Mouse (Mus musculus) heart, embryonic 11.5 days (tissue): ENCODE measurements around the gene Vcp. TPM values are rescaled to one million over a fixed set of nuclear protein-coding genes. Genes with fewer than 3 reads are reported as not detected.
A peak's percentile ranks its signal among the peaks of the same experiment; 100 is the strongest.

ENCODE experiments used
- ATAC-seq: fragments of 200-750 bp; cut with Nextera tagmentation; replicated peaks from 2 replicates; pipeline ENCODE4 v1.8.0; 2017; ENCODE audit warnings: moderate library complexity; ENCODE audit not compliant: insufficient number of reproducible peaks, low FRiP score, low TSS enrichment
- H3K27ac ChIP-seq: fragments of 300-500 bp; sonication (generic); 2 replicates; pipeline ENCODE4 v1.5.1; 2014; ENCODE audit warnings: mild to moderate bottlenecking, low read depth, low read length
- H3K27me3 ChIP-seq: fragments of 300-500 bp; sonication (generic); 2 replicates; pipeline ENCODE4 v1.6.1; 2014; ENCODE audit warnings: mild to moderate bottlenecking, low read length, mixed read lengths; ENCODE audit not compliant: control insufficient read depth, insufficient read depth
- H3K36me3 ChIP-seq: fragments of 300-500 bp; sonication (generic); 2 replicates; pipeline ENCODE4 v1.6.1; 2014; ENCODE audit warnings: mild to moderate bottlenecking, low read length, moderate library complexity, mixed read lengths; ENCODE audit not compliant: control insufficient read depth, insufficient read depth
- H3K4me1 ChIP-seq: fragments of 300-500 bp; sonication (generic); 2 replicates; pipeline ENCODE4 v1.6.1; 2014; ENCODE audit warnings: low read length; ENCODE audit not compliant: control insufficient read depth, insufficient read depth
- H3K4me2 ChIP-seq: fragments of 300-500 bp; sonication (generic); 2 replicates; pipeline ENCODE4 v1.6.1; 2014; ENCODE audit warnings: mild to moderate bottlenecking, moderate library complexity
- H3K4me3 ChIP-seq: fragments of 300-500 bp; sonication (generic); 2 replicates; pipeline ENCODE4 v1.5.1; 2014; ENCODE audit warnings: low read depth, low read length
- H3K9ac ChIP-seq: fragments of 300-500 bp; sonication (generic); 2 replicates; pipeline ENCODE4 v1.6.1; 2014; ENCODE audit warnings: mild to moderate bottlenecking, low read depth, low read length, moderate library complexity
- H3K9me3 ChIP-seq: fragments of 300-500 bp; sonication (generic); replicated peaks from 2 replicates; pipeline ENCODE4 v1.6.1; 2016; ENCODE audit warnings: low read length; ENCODE audit not compliant: control insufficient read depth
- WGBS: fragments of 180-500 bp; shearing (Covaris S2); extraction: QIAGEN DNeasy Blood & Tissue Kit; methylation state at CpG from one replicate; pipeline ENCODE4 v1.1.7; 2014; ENCODE audit not compliant: insufficient replicate concordance; 5-methylcytosine and 5-hydroxymethylcytosine counted together
- polyA plus RNA-seq: library from polyadenylated mRNA; unstranded; fragments of >200 nt; fragmentation: Nextera tagmentation; extraction: Ambion mirVana; gene quantifications from 2 replicates; pipeline ENCODE4 v1.2.1, GENCODE M21; 2014

The Vcp gene
- polyA plus RNA-seq, 1 experiment from 2014 or later, result 472 TPM

DNA sequence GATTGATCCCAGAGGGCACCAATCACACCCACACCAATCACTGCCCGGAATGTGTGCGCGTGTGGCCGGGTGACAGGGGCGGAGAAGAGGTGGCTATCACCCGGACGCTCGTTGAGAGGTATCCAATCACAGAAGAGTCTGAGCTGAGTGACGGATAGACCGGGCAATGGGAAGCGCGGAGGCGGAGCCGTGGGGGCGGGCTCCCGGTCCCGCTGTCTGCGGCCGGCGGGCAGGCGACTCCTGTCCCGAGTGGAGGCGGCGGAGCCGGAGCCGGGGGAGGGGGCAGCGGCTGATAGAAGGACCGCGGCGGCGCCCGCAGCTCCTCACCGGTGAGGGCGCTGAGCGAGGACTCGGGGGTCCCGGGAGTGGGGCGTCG is 50.6 kb downstream of the Vcp start, which contains the start of gene Dnajb5:
TSS of gene Dnajb5 (plus strand) at position 139 of the 376 bp plus-strand sequence.
- peaks cover 45% of the 10 kb centered on the region for H3K4me1 ChIP-seq
- H3K36me3 ChIP-seq, result no peaks in the 10 kb centered on the region
- peak within 1 kb of the TSS; percentile 75 for H3K4me3 ChIP-seq
- peak within 1 kb of the TSS; percentile 85 for H3K4me2 ChIP-seq
- under 1% methylated on average over 39 of the region's 39 CpGs for WGBS
- no peaks in the 10 kb centered on the region for H3K9me3 ChIP-seq
- peak; percentile 88 for ATAC-seq
- peak within 1 kb of the TSS; percentile 92 for H3K27ac ChIP-seq
- peak within 1 kb of the TSS; percentile 85 for H3K9ac ChIP-seq
- H3K27me3 ChIP-seq, result peaks cover 20% of the 10 kb centered on the region

DNA sequence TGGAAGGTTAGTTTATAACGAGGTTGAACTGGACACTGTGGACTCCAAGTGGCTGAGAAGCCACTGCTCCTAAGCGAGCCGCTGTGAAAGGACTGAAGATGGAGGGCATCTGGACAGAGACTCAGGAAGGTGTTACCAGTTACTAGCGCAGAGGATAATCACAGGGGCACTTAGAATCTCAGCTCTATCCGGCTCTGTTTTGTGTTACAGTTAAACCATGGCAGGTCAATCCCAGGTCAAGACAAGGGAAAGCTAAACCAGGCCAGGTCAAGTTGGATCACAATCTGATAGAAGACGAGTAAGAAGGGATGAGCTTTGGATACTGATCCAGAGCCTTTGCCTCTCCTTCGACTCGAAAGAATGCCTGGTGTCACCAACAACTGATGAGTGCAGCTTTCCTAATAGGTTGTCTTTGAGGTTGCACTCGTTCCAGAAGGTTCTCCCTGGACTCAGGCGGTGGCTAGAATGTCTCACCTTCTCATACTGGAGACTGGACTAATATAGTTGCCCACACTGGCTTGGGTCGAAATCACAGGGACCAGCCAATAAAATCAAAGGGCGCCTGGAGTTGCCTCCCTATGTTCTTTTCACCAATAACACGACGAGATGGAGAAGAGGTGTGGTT is 51.1 kb downstream of the Vcp start:
- no peak for ATAC-seq
- Histone ChIP-seq H3K4me2 (peak overlapping the region; percentile 85), H3K4me1 (peaks cover 42% of the 10 kb centered on the region), H3K36me3 (no peaks in the 10 kb centered on the region), H3K27me3 (peaks cover 23% of the 10 kb centered on the region), H3K4me3 (peak overlapping the region; percentile 75), H3K27ac (no peak overlapping the region), H3K9me3 (no peaks in the 10 kb centered on the region), H3K9ac (peak overlapping the region; percentile 24; the same call in 1 of the 2 replicates)
- 8% methylated on average over 14 of the region's 14 CpGs for WGBS

DNA sequence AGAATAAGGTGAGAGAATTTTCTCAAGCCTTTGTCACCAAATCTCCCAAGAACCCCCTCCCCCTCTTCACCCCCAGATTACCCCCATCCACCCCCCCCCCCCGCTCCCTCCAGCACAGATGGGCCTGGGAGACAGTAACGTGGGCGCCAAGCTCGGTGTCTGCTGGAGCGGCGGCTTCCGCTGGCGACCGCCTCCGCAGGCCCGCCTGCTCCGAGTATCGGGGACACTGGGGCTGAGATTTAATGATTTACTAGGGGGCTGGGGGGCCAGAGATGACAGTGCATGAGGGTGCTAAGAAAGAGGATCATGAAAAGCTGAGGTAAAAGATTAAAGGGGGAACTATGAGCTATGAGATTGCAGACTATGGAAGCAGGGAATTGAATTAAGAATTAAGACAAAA is 51.8 kb downstream of the Vcp start:
- Histone ChIP-seq H3K36me3 (no peaks in the 10 kb centered on the region), H3K4me1 (peaks cover 36% of the 10 kb centered on the region), H3K4me2 (no peak overlapping the region; the same call in 1 of the 2 replicates), H3K27ac (no peak overlapping the region), H3K9me3 (no peaks in the 10 kb centered on the region), H3K27me3 (peaks cover 26% of the 10 kb centered on the region), H3K4me3 (no peak overlapping the region), H3K9ac (no peak overlapping the region)
- WGBS, result 35% methylated on average over 13 of the region's 13 CpGs
- no peak for ATAC-seq

DNA sequence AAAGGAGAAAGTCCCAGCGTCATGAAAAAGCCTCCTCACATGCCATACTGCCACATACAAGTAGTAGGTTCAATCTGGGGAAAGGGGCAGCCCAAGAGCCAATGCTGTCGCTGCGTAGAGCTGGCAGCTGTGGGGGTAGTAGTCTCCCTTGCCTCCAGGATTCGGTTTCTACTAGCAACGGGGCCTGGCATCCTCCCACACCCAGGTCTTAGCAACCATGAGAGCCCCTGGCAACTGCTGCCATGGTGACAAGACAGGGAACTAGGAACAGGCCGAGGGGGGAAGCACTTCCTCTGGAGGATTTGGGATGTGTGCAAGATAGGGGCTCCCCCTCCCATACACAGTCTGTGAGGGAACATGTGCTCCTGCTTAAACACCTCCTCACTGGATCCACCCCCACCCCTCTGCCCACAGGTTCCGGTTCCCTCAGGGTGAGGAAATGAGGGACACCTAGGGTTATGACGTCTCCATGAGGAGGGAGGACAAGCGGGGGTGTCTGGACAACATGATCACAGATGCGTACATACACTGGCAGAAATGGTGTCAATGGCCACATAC is 53.5 kb downstream of the Vcp start:
- Histone ChIP-seq H3K9ac (no peak overlapping the region), H3K9me3 (no peaks in the 10 kb centered on the region), H3K4me2 (no peak overlapping the region), H3K36me3 (no peaks in the 10 kb centered on the region), H3K27ac (no peak overlapping the region), H3K4me3 (no peak overlapping the region), H3K27me3 (peaks cover 33% of the 10 kb centered on the region), H3K4me1 (peaks cover 20% of the 10 kb centered on the region)
- no peak for ATAC-seq
- WGBS, result 62% methylated on average over 10 of the region's 10 CpGs

DNA sequence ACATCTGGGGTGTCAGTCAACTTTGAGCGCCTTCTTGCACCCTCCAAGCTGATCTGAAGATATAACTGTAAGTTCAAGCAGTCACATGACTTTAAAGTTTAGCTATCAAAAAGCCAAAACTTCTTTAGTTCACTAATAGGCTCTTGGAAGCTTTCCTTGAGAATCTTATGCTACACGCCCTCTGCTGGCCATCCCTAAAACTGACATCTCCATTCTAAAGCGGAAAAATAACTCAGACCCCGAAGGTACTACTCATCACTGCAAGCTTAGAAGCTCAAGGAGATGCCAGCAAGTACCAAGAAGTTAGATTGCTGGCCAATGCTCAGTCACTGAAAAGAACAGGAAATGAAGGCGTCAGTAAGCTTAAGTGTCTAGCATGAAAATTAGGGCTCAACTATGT is 54.4 kb downstream of the Vcp start:
- no peak overlapping the region for H3K27ac ChIP-seq
- H3K4me2 ChIP-seq, result no peak overlapping the region
- ATAC-seq, result no peak
- H3K9me3 ChIP-seq, result no peaks in the 10 kb centered on the region
- no peak overlapping the region for H3K4me3 ChIP-seq
- WGBS, result 6% methylated on average over 5 of the region's 5 CpGs
- peaks cover 13% of the 10 kb centered on the region for H3K4me1 ChIP-seq
- H3K9ac ChIP-seq, result no peak overlapping the region
- H3K27me3 ChIP-seq, result peaks cover 37% of the 10 kb centered on the region
- no peaks in the 10 kb centered on the region for H3K36me3 ChIP-seq

DNA sequence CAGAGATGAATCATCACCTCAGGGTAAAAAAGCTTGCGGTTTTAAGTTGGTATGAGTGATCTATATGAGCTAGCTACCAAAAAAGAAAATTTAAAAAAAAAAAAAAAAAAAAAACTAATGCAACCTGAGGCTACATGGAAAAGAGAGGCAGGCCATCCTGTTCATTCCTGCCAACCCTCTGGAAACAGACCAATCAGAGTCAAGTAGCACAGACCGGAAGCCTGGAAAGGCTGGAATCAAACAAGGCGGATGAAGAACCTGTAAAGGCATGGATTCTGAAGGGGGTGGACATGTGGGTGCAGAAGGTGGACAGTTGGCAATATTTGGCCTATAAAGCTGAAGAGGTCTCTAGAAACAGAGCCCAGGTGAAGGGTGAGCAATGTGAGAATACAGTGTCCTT is 54.9 kb downstream of the Vcp start:
- Histone ChIP-seq H3K9ac (no peak overlapping the region), H3K27me3 (peaks cover 41% of the 10 kb centered on the region), H3K9me3 (no peaks in the 10 kb centered on the region), H3K4me2 (no peak overlapping the region), H3K27ac (no peak overlapping the region), H3K4me1 (peaks cover 8% of the 10 kb centered on the region), H3K36me3 (no peaks in the 10 kb centered on the region), H3K4me3 (no peak overlapping the region)
- ATAC-seq, result no peak
- WGBS, result 83% methylated on average over 3 of the region's 3 CpGs

DNA sequence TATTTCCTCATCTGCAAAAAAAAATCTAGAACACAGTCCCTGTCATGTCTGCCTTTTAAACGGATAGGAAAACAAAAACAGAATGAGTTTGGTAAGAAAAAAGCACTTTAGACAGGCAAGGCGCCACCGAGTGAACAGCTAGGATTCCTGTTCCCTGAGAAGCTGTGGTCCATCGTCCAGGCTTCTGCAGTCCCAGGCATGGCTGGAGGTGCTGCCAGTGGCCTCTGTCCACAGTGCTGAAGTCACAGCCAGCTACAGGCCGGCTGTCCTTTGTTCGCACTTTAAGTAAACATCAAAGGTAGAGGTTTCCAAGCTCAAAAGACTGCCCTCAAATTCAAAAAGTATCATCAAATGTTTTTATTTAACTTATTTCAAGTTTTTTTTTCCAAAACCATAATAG is 55.3 kb downstream of the Vcp start:
- WGBS, result 6% methylated on average over 6 of the region's 6 CpGs
- H3K4me3 ChIP-seq, result no peak overlapping the region
- peaks cover 6% of the 10 kb centered on the region; the same call in 1 of the 2 replicates for H3K4me1 ChIP-seq
- no peaks in the 10 kb centered on the region for H3K9me3 ChIP-seq
- no peak overlapping the region for H3K27ac ChIP-seq
- H3K27me3 ChIP-seq, result peaks cover 45% of the 10 kb centered on the region
- H3K9ac ChIP-seq, result no peak overlapping the region
- H3K4me2 ChIP-seq, result no peak overlapping the region
- no peak for ATAC-seq
- no peaks in the 10 kb centered on the region for H3K36me3 ChIP-seq

DNA sequence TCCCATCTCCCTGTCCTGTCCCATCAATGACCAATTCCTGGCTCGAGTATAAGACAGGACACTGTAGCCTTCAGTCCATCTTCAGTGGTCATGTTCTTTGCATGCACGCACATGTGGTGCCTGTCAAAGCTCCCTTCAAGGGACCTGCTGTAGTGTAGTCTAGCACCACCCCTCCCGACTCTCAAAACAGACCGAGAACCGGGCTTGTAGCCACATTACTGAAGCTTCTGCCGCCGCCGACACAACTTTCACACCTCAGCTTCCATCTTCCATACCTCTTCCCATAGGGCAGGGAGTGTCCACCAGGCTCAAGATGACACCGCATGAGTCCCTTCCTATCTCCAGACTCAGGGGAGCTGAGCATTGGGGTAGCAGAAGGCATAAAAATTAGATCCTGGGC is 56.1 kb downstream of the Vcp start:
- H3K4me1 ChIP-seq, result peaks cover 5% of the 10 kb centered on the region; the same call in 1 of the 2 replicates
- H3K4me3 ChIP-seq, result no peak overlapping the region
- ATAC-seq, result no peak
- H3K9me3 ChIP-seq, result no peaks in the 10 kb centered on the region
- no peaks in the 10 kb centered on the region for H3K36me3 ChIP-seq
- WGBS, result 75% methylated on average over 9 of the region's 9 CpGs
- no peak overlapping the region for H3K9ac ChIP-seq
- H3K27ac ChIP-seq, result no peak overlapping the region
- peaks cover 45% of the 10 kb centered on the region for H3K27me3 ChIP-seq
- no peak overlapping the region for H3K4me2 ChIP-seq

DNA sequence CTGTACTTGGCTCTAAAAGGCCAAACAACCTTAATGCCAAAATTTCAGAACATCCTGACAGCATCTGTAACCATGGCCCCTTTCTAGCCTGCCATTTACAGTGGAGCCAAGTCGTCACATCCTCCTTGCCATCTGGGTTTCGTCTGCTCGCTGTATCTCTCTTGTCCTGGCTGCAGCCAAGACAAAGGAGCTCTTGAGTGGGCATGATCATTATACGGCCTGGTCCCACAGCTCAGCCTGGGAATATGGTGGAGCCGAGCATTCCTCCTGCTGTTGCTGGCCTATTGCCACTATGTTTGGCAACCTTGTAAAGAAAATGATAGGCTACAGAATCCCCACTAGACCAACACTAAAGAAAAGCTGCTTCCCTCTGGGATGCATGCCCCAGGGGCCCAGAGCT is 57.0 kb downstream of the Vcp start:
- H3K4me3 ChIP-seq, result no peak overlapping the region
- H3K9me3 ChIP-seq, result no peaks in the 10 kb centered on the region
- H3K4me1 ChIP-seq, result no peaks in the 10 kb centered on the region
- no peak overlapping the region for H3K9ac ChIP-seq
- H3K4me2 ChIP-seq, result no peak overlapping the region
- no peak for ATAC-seq
- 68% methylated on average over 5 of the region's 5 CpGs for WGBS
- no peak overlapping the region for H3K27ac ChIP-seq
- no peaks in the 10 kb centered on the region for H3K36me3 ChIP-seq
- H3K27me3 ChIP-seq, result peaks cover 53% of the 10 kb centered on the region
